Mouse (Mus musculus) G1E (cell line): ENCODE results near the gene H2afx. TPM values are rescaled to one million over a fixed set of nuclear protein-coding genes. Genes with fewer than 3 reads are reported as not detected.

Source experiments
- ATAC-seq: 2 replicates; pipeline ENCODE4 v1.8.0; 2016; ENCODE audit warnings: mild to moderate bottlenecking; ENCODE audit not compliant: insufficient number of reproducible peaks, poor library complexity, low FRiP score, severe bottlenecking; ENCODE audit errors: extremely low read depth
- DNase-seq: peaks from one replicate; pipeline ENCODE4 v3.0.0; 2012; ENCODE audit warnings: low spot score
- H3K27me3 ChIP-seq: 2 replicates; pipeline ENCODE4 v1.6.1; 2012; ENCODE audit warnings: mild to moderate bottlenecking, low read length, inconsistent platforms; ENCODE audit not compliant: insufficient read depth
- H3K36me3 ChIP-seq: replicated peaks from 2 replicates; pipeline ENCODE3; 2012; ENCODE audit warnings: mild to moderate bottlenecking, inconsistent platforms
- H3K4me1 ChIP-seq: 2 replicates; pipeline ENCODE4 v1.6.1; 2012; ENCODE audit warnings: low read depth, low read length, inconsistent platforms, mixed read lengths; ENCODE audit not compliant: insufficient read depth
- H3K4me3 ChIP-seq: 2 replicates; pipeline ENCODE4 v1.5.1; 2012; ENCODE audit warnings: low read depth, mild to moderate bottlenecking, inconsistent platforms, low read length, moderate library complexity, mixed read lengths
- H3K9me3 ChIP-seq: replicated peaks from 2 replicates; pipeline ENCODE4 v1.6.1; 2012; ENCODE audit warnings: inconsistent platforms
- CTCF ChIP-seq: IDR thresholded peaks from 2 replicates; pipeline ENCODE4 v1.5.1; 2012; ENCODE audit warnings: low read depth, low read length, inconsistent platforms, mixed read lengths
- GATA1 ChIP-seq: IDR thresholded peaks from 2 replicates; pipeline ENCODE4 v1.6.1; 2012; ENCODE audit warnings: borderline replicate concordance, low read length, inconsistent platforms, mixed read lengths
- GATA2 ChIP-seq: IDR thresholded peaks from 2 replicates; pipeline ENCODE4 v1.6.1; 2012; ENCODE audit warnings: low read depth, low read length, inconsistent platforms, borderline replicate concordance
- POLR2AphosphoS5 ChIP-seq: IDR thresholded peaks from 2 replicates; pipeline ENCODE4 v1.6.1; 2012; ENCODE audit warnings: low read depth, low read length, inconsistent platforms; ENCODE audit not compliant: insufficient replicate concordance
- TAL1 ChIP-seq: conservative IDR thresholded peaks from 2 replicates; pipeline ENCODE4 v1.6.1; 2012; ENCODE audit warnings: low read depth, low read length, inconsistent platforms, mixed read lengths
- polyA plus RNA-seq: library from polyadenylated mRNA; stranded (reverse); fragments of >175 nt; gene quantifications from 2 replicates; pipeline ENCODE4 v1.2.3, GENCODE M21; 2012
- total RNA-seq, 2 experiments: library from RNA; stranded (forward) in 1 of 2; stranded (reverse) in 1 of 2; fragments of 200-1000 nt in 1 of 2; fragments of >200 nt in 1 of 2; fragmentation: Nextera tagmentation in 1 of 2; gene quantifications; 2 replicates each; pipeline ENCODE4 v1.2.3; 2014 to 2017

The H2afx gene
- total and polyA plus RNA-seq, 3 experiments = 227 to 762 (median 240) TPM

- H3K27me3 ChIP-seq = no peaks in the 10 kb centered on the region
- H3K4me1 ChIP-seq = peaks cover 68% of the 10 kb centered on the region
- no peak for DNase-seq
- H3K9me3 ChIP-seq = peaks cover 3% of the 10 kb centered on the region; the same call in 1 of the 2 replicates
- H3K36me3 ChIP-seq = peaks cover 75% of the 10 kb centered on the region
- TF ChIP-seq GATA2 = no peak
- TF ChIP-seq GATA1 = no peak
- TF ChIP-seq TAL1 = no peak
- no peak for TF ChIP-seq CTCF
- TF ChIP-seq POLR2AphosphoS5 = no peak
- ATAC-seq = no peak
- H3K4me3 ChIP-seq = no peak overlapping the region
Measured at GRCm38 (mm10) chr9:44338574-44338973, 4.1 kb downstream of the H2afx start.

DNA sequence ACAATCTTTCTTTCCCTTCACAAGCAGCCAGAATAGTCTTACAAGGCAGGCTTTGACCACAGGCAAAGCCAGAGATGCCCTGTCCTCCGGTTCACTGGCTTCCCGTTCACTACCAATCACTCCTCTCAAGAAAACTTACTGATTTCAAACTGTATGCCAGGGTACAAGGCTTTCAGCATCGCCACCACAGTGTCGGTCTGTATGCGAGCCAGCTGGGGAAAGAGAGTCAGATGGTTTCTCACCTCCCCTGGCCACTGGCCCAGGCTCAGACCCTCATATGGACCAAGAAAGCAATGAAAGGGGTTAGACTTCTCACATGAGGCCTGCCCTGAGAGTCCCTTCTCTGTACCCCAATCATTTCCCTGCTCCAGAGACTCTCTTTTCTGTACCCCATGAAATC is 7.0 kb downstream of the H2afx start:
- ATAC-seq = no peak

GRCm38 (mm10) chr9:44342173-44342572 is 7.7 kb downstream of the H2afx start:
- peak; percentile 57 for ATAC-seq
- H3K4me3 ChIP-seq = peak overlapping the region; percentile 85
- TF ChIP-seq GATA2 (no peak), TAL1 (peak; percentile 89)
- peak; percentile 75 for DNase-seq
- H3K9me3 ChIP-seq = no peaks in the 10 kb centered on the region
- H3K36me3 ChIP-seq = peaks cover 74% of the 10 kb centered on the region
- H3K27me3 ChIP-seq = no peaks in the 10 kb centered on the region
- H3K4me1 ChIP-seq = peaks cover 69% of the 10 kb centered on the region

More for the DNA sequence above, 7.0 kb downstream of the H2afx start:
- TF ChIP-seq TAL1 (no peak), POLR2AphosphoS5 (no peak), CTCF (no peak), GATA2 (no peak), GATA1 (no peak)
- no peaks in the 10 kb centered on the region for H3K27me3 ChIP-seq
- peaks cover 74% of the 10 kb centered on the region for H3K36me3 ChIP-seq
- no peak for DNase-seq
- H3K4me3 ChIP-seq = peak overlapping the region; percentile 85
- H3K9me3 ChIP-seq = no peaks in the 10 kb centered on the region
- H3K4me1 ChIP-seq = peaks cover 75% of the 10 kb centered on the region

- DNase-seq = no peak
- H3K36me3 ChIP-seq = peaks cover 74% of the 10 kb centered on the region
Measured at GRCm38 (mm10) chr9:44342605-44343004, 8.1 kb downstream of the H2afx start.

DNA sequence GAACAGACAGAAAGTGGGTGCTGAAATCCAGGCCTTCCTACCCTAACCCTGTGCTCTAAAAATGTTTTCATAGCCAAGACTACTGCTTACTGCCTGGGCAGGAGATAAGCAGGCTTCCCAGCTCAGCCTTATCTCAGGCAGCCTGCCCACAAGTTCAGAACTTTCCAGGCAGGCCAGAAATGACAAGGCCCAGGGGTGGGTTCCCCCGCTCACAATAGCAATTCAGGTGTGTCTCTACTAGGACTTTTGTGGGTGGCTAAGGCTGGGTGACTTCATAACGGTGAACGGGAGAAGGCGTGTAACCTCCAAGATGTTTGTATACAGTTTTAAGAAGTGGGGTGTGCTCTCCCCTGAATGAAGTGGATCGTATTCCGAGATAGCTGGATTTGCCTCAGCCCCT is 8.8 kb downstream of the H2afx start:
- DNase-seq = peak; percentile 63
- TF ChIP-seq TAL1 = peak; percentile 87
- TF ChIP-seq POLR2AphosphoS5 = no peak
- Histone ChIP-seq H3K4me3 (peak overlapping the region; percentile 85), H3K36me3 (peaks cover 75% of the 10 kb centered on the region), H3K9me3 (no peaks in the 10 kb centered on the region), H3K27me3 (no peaks in the 10 kb centered on the region), H3K4me1 (peaks cover 70% of the 10 kb centered on the region)
- ATAC-seq = peak; percentile 60

More at GRCm38 (mm10) chr9:44342605-44343004, 8.1 kb downstream of the H2afx start:
- ATAC-seq = no peak
- no peaks in the 10 kb centered on the region for H3K9me3 ChIP-seq
- TF ChIP-seq GATA1 = no peak
- no peak for TF ChIP-seq CTCF
- TF ChIP-seq TAL1 = no peak
- TF ChIP-seq GATA2 = no peak
- TF ChIP-seq POLR2AphosphoS5 = no peak
- no peaks in the 10 kb centered on the region for H3K27me3 ChIP-seq
- H3K4me1 ChIP-seq = peaks cover 69% of the 10 kb centered on the region
- peak overlapping the region; percentile 85 for H3K4me3 ChIP-seq

- peak; percentile 84 for DNase-seq
- peak within 1 kb of the TSS; percentile 85 for H3K4me3 ChIP-seq
- H3K4me1 ChIP-seq = peaks cover 68% of the 10 kb centered on the region
- ATAC-seq = peak; percentile 51
- TF ChIP-seq POLR2AphosphoS5 = no peak
- no peak for TF ChIP-seq GATA1
- TF ChIP-seq CTCF = no peak
- no peaks in the 10 kb centered on the region for H3K27me3 ChIP-seq
- H3K9me3 ChIP-seq = no peaks in the 10 kb centered on the region
- peaks cover 75% of the 10 kb centered on the region for H3K36me3 ChIP-seq
Measured at GRCm38 (mm10) chr9:44343781-44344421, 9.4 kb downstream of the H2afx start, which contains the start of gene Hmbs. Gene Hmbs (minus strand): TSS chr9:44344228.
